In genomic region chr7:128297291-128297616, GRCm38 (mm10) we compare ENCODE assay signal across 8 mouse cellular contexts. TPM values are rescaled to one million over a fixed set of nuclear protein-coding genes. Genes with fewer than 3 reads are reported as not detected.
A peak's percentile ranks its signal among the peaks of the same experiment; 100 is the strongest.
DNase-seq lines count a peak whose midpoint lies in the region; ATAC-seq and TF ChIP-seq lines count a peak whose summit lies in the region.

No protein-coding gene starts in this region.

- H3K36me3 ChIP-seq in heart, embryonic 16.5 days (ENCODE audit: control insufficient read depth, insufficient read depth), result peaks cover 5% of the 10 kb centered on the region; the same call in 1 of the 2 replicates
- H3K36me3 ChIP-seq in MEL (ENCODE audit: control insufficient read depth in 1 of 2, insufficient read depth in 2 of 2, low read length in 2 of 2), result peaks cover 0 to 41% of the 10 kb centered on the region in 2 experiments; a peak in 3 of 4 replicates
- peaks cover 6% of the 10 kb centered on the region for H3K36me3 ChIP-seq in hindbrain, embryonic 12.5 days
- peaks cover 25% of the 10 kb centered on the region for H3K36me3 ChIP-seq in midbrain, embryonic 10.5 days

- TF ChIP-seq EP300 in MEL (IDR thresholded peaks at IDR 0.05; ENCODE audit: low read depth in 1 of 2, low read length in 2 of 2), result no peak

- H3K9ac ChIP-seq in heart, embryonic 16.5 days (ENCODE audit: low read length), result peak overlapping the region; percentile 95
- peak overlapping the region; percentile 99 for H3K9ac ChIP-seq in MEL (ENCODE audit: control insufficient read depth, low read depth, low read length, poor library complexity, severe bottlenecking)
- peak overlapping the region; percentile 89 for H3K9ac ChIP-seq in hindbrain, embryonic 12.5 days

- peaks cover 21% of the 10 kb centered on the region for H3K79me2 ChIP-seq in MEL (ENCODE audit: control insufficient read depth, insufficient read depth, low read length, poor library complexity)

- no peak for TF ChIP-seq RAD21 in MEL (IDR thresholded peaks at IDR 0.05; ENCODE audit: low read depth, low read length)

- no peaks in the 10 kb centered on the region for H3K27me3 ChIP-seq in heart, embryonic 16.5 days (ENCODE audit: control insufficient read depth, insufficient read depth, low read length)
- no peaks in the 10 kb centered on the region for H3K27me3 ChIP-seq in MEL (ENCODE audit: control insufficient read depth in 1 of 2, insufficient read depth in 2 of 2, low read length in 2 of 2)
- H3K27me3 ChIP-seq in hindbrain, embryonic 12.5 days, result 0 out of 2 replicates have a peak, but pooled peaks cover 3% of the 10 kb centered on the region
- peaks cover 14% of the 10 kb centered on the region; the same call in 1 of the 2 replicates for H3K27me3 ChIP-seq in midbrain, embryonic 10.5 days (ENCODE audit: low read depth, poor library complexity, severe bottlenecking)

- H3K9me3 ChIP-seq in heart, embryonic 16.5 days (replicated peaks; ENCODE audit: control insufficient read depth, low read length), result no peaks in the 10 kb centered on the region
- no peaks in the 10 kb centered on the region for H3K9me3 ChIP-seq in MEL (replicated peaks; ENCODE audit: insufficient read depth, low read length)
- H3K9me3 ChIP-seq in hindbrain, embryonic 12.5 days (replicated peaks), result no peaks in the 10 kb centered on the region
- no peaks in the 10 kb centered on the region for H3K9me3 ChIP-seq in midbrain, embryonic 10.5 days (replicated peaks)

- H3K27ac ChIP-seq in heart, embryonic 16.5 days (ENCODE audit: low read length), result no peak overlapping the region
- peak overlapping the region; percentile 79 for H3K27ac ChIP-seq in MEL (ENCODE audit: control insufficient read depth, low read depth, low read length)
- no peak overlapping the region for H3K27ac ChIP-seq in hindbrain, embryonic 12.5 days
- H3K27ac ChIP-seq in midbrain, embryonic 10.5 days (replicated peaks), result peak overlapping the region; percentile 87

- no peak for TF ChIP-seq CTCF in MEL (IDR thresholded peaks at IDR 0.05 in 2 of 3, conservative IDR thresholded peaks at IDR 0.05 in 1 of 3; ENCODE audit: control insufficient read depth in 1 of 3, insufficient read depth in 1 of 3, low read depth in 2 of 3, low read length in 3 of 3, poor library complexity in 1 of 3, severe bottlenecking in 1 of 3)

- 35% methylated on average over 10 of the region's 10 CpGs for WGBS in heart, embryonic 16.5 days
- 39% methylated on average over 10 of the region's 10 CpGs for WGBS in hindbrain, embryonic 12.5 days
- 43% methylated on average over 10 of the region's 10 CpGs for WGBS in midbrain, embryonic 10.5 days

- peak overlapping the region; percentile 96 for H3K4me3 ChIP-seq in heart, embryonic 16.5 days (ENCODE audit: low read length)
- peak overlapping the region; percentile 62 to 89 for H3K4me3 ChIP-seq in MEL (ENCODE audit: control insufficient read depth in 1 of 2, insufficient read depth in 1 of 2, low read depth in 2 of 2, low read length in 2 of 2)
- peak overlapping the region; percentile 80 for H3K4me3 ChIP-seq in hindbrain, embryonic 12.5 days
- peak overlapping the region; percentile 71 for H3K4me3 ChIP-seq in midbrain, embryonic 10.5 days

- H3K4me2 ChIP-seq in heart, embryonic 16.5 days (ENCODE audit: low read depth, low read length), result peak overlapping the region; percentile 81
- H3K4me2 ChIP-seq in hindbrain, embryonic 12.5 days (replicated peaks), result peak overlapping the region; percentile 85

- no peak for DNase-seq in heart, adult 18-20 months
- DNase-seq in MEL (ENCODE audit: low read depth, low spot score), result no peak
- DNase-seq in midbrain, embryonic 10.5 days (ENCODE audit: low spot score), result no peak
- DNase-seq in retina, embryonic 14.5 days (ENCODE audit: low spot score), result no peak
- no peak for DNase-seq in left cerebral cortex, postnatal 36 days (ENCODE audit: low spot score in 2 of 2)
- no peak for DNase-seq in T-cell, adult 2 months (ENCODE audit: low spot score)

- intact Hi-C loops in left cerebral cortex, postnatal 36 days (cut with DNase I), result loop anchor here (5.0 kb wide), 1 partner anchor 50 kb away; the partner anchor contains the start of gene Tgfb1i1

- peaks cover 11% of the 10 kb centered on the region for H3K4me1 ChIP-seq in heart, embryonic 16.5 days (ENCODE audit: control insufficient read depth, insufficient read depth, low read length)
- peaks cover 13 to 26% of the 10 kb centered on the region in 2 experiments for H3K4me1 ChIP-seq in MEL (ENCODE audit: control insufficient read depth in 1 of 2, insufficient read depth in 2 of 2, low read length in 2 of 2)
- H3K4me1 ChIP-seq in hindbrain, embryonic 12.5 days, result peaks cover 14% of the 10 kb centered on the region
- H3K4me1 ChIP-seq in midbrain, embryonic 10.5 days, result peaks cover 42% of the 10 kb centered on the region

- no peak for TF ChIP-seq POLR2A in MEL (IDR thresholded peaks at IDR 0.05; ENCODE audit: control insufficient read depth in 1 of 2, insufficient read depth in 1 of 2, low read depth in 1 of 2, low read length in 2 of 2, poor library complexity in 1 of 2)

- no peak for ATAC-seq in heart, embryonic 16.5 days (replicated peaks; ENCODE audit: extremely low read depth, insufficient read depth, low FRiP score)
- no peak for ATAC-seq in hindbrain, embryonic 12.5 days (ENCODE audit: low FRiP score)

TF ChIP-seq in MEL, 35 proteins besides CTCF, POLR2A, EP300 and RAD21:
- TF ChIP-seq MYB (IDR thresholded peaks at IDR 0.05; ENCODE audit: low read depth, low read length) (no peak), CHD1 (IDR thresholded peaks at IDR 0.05; ENCODE audit: low read depth, low read length) (0 out of 2 replicates have a peak, but pooled peaks have one; percentile 51), TBP (IDR thresholded peaks at IDR 0.05; ENCODE audit: low read depth, low read length) (no peak), GATA1 (IDR thresholded peaks at IDR 0.05; ENCODE audit: low read depth, low read length) (no peak), UBTF (IDR thresholded peaks at IDR 0.05; ENCODE audit: borderline replicate concordance, insufficient read depth, low read depth, low read length) (no peak), MXI1 (IDR thresholded peaks at IDR 0.05; ENCODE audit: low read depth, low read length) (no peak; the same call in 1 of the 2 replicates)
TF ChIP-seq in MEL: peak in this region for 1.

RNA-seq across cellular contexts. Expression of gene BC017158, which starts 0.7 kb away (rescaled TPM):
- 14.2 and 15.9 TPM in 2 replicates for polyA plus RNA-seq in heart, embryonic 16.5 days (2015; fragmentation: Nextera tagmentation; extraction: Ambion mirVana)
- 1 to 10 TPM; 5.4 to 5.6 TPM for total RNA-seq in heart, adult 18-20 months (2021)
- 16.2 and 19.8 TPM in 2 replicates for total RNA-seq in MEL (2012; rRNA removed)
- polyA plus RNA-seq in MEL (2012; ENCODE audit: insufficient read depth in 1 of 2, insufficient read length in 2 of 2, low read depth in 1 of 2, low replicate concordance in 2 of 2, missing spikeins in 1 of 2), result 10 to 100 TPM in 1 of 2 experiments, not detected in 1; 41.6 TPM
- 21.7 and 27.4 TPM in 2 replicates for polyA plus RNA-seq in hindbrain, embryonic 12.5 days (2016; fragmentation: Nextera tagmentation; extraction: Ambion mirVana)
- polyA plus RNA-seq in midbrain, embryonic 10.5 days (2016; fragmentation: Nextera tagmentation; extraction: Ambion mirVana), result 24.6 and 26.3 TPM in 2 replicates
- total RNA-seq in left cerebral cortex, postnatal 36 days (2021), result 10 to 100 TPM; 23.5 to 26.3 TPM

RNA-seq across cellular contexts. Expression of gene Slc5a2, which starts 31.8 kb away (rescaled TPM):
- 0.11 TPM in 1 of 2 replicates, not detected in the other for polyA plus RNA-seq in heart, embryonic 16.5 days (2015; fragmentation: Nextera tagmentation; extraction: Ambion mirVana)
- total RNA-seq in heart, adult 18-20 months (2021), result not detected
- total RNA-seq in MEL (2012; rRNA removed), result 0.29 and 0.58 TPM in 2 replicates
- under 1 TPM in 1 of 2 experiments, not detected in 1; 0.25 TPM for polyA plus RNA-seq in MEL (2012; ENCODE audit: insufficient read depth in 1 of 2, insufficient read length in 2 of 2, low read depth in 1 of 2, low replicate concordance in 2 of 2, missing spikeins in 1 of 2)
- polyA plus RNA-seq in hindbrain, embryonic 12.5 days (2016; fragmentation: Nextera tagmentation; extraction: Ambion mirVana), result not detected in 2 replicates
- 0.28 and 0.50 TPM in 2 replicates for polyA plus RNA-seq in midbrain, embryonic 10.5 days (2016; fragmentation: Nextera tagmentation; extraction: Ambion mirVana)
- not detected for total RNA-seq in left cerebral cortex, postnatal 36 days (2021)

RNA-seq across cellular contexts. Expression of gene Tgfb1i1, which starts 50.6 kb away (rescaled TPM):
- 161 and 168 TPM in 2 replicates for polyA plus RNA-seq in heart, embryonic 16.5 days (2015; fragmentation: Nextera tagmentation; extraction: Ambion mirVana)
- total RNA-seq in heart, adult 18-20 months (2021), result 10 to 100 TPM; 13.2 to 13.8 TPM
- total RNA-seq in MEL (2012; rRNA removed), result 0.10 TPM in 1 of 2 replicates, not detected in the other
- polyA plus RNA-seq in MEL (2012; ENCODE audit: insufficient read depth in 1 of 2, insufficient read length in 2 of 2, low read depth in 1 of 2, low replicate concordance in 2 of 2, missing spikeins in 1 of 2), result under 1 TPM in 1 of 2 experiments, not detected in 1; 0.21 TPM
- 50.9 and 63.1 TPM in 2 replicates for polyA plus RNA-seq in hindbrain, embryonic 12.5 days (2016; fragmentation: Nextera tagmentation; extraction: Ambion mirVana)
- polyA plus RNA-seq in midbrain, embryonic 10.5 days (2016; fragmentation: Nextera tagmentation; extraction: Ambion mirVana), result 40.9 and 45.3 TPM in 2 replicates
- total RNA-seq in left cerebral cortex, postnatal 36 days (2021), result 10 to 100 TPM; 19.0 to 22.6 TPM

RNA-seq across cellular contexts. Expression of gene 9130023H24Rik, which starts 59.4 kb away (rescaled TPM):
- 4.9 and 6.8 TPM in 2 replicates for polyA plus RNA-seq in heart, embryonic 16.5 days (2015; fragmentation: Nextera tagmentation; extraction: Ambion mirVana)
- total RNA-seq in heart, adult 18-20 months (2021), result 1 to 10 TPM; 2.6 to 2.8 TPM
- total RNA-seq in MEL (2012; rRNA removed), result 1.2 and 1.5 TPM in 2 replicates
- polyA plus RNA-seq in MEL (2012; ENCODE audit: insufficient read depth in 1 of 2, insufficient read length in 2 of 2, low read depth in 1 of 2, low replicate concordance in 2 of 2, missing spikeins in 1 of 2), result under 1 TPM in 1 of 2 experiments, not detected in 1; 0.96 TPM
- 13.8 and 14.1 TPM in 2 replicates for polyA plus RNA-seq in hindbrain, embryonic 12.5 days (2016; fragmentation: Nextera tagmentation; extraction: Ambion mirVana)
- 10.3 and 11.7 TPM in 2 replicates for polyA plus RNA-seq in midbrain, embryonic 10.5 days (2016; fragmentation: Nextera tagmentation; extraction: Ambion mirVana)
- total RNA-seq in left cerebral cortex, postnatal 36 days (2021), result 1 to 10 TPM; 2.7 to 3.7 TPM

Comparison
In these comparisons a context has a peak if more than half of its experiments do, and no peak if none do; other contexts are left out.
1. H3K27ac ChIP-seq: peak in MEL (single experiment) and midbrain, embryonic 10.5 days (single experiment); none in heart, embryonic 16.5 days (single experiment) and hindbrain, embryonic 12.5 days (single experiment).
2. RNA of gene Tgfb1i1, which starts 50.6 kb away (polyA plus RNA-seq): 161 to 168 TPM in heart, embryonic 16.5 days, 50.9 to 63.1 TPM in hindbrain, embryonic 12.5 days and 40.9 to 45.3 TPM in midbrain, embryonic 10.5 days; 0.21 TPM in MEL; every median in the first group is over 10 times any median in the second.
3. Peak in every context shown above with its lines, with median percentiles within 50 percentile points of each other: H3K4me3 ChIP-seq and H3K9ac ChIP-seq.